Mouse (Mus musculus) forelimb bud, embryonic 11.5 days (tissue): ENCODE measurements around the gene Map2k5.

ENCODE experiments used
- DNase-seq: peaks from one replicate; pipeline ENCODE4 v3.0.0-alpha.2; 2012; ENCODE audit warnings: low read depth, low spot score

Gene Map2k5

DNA sequence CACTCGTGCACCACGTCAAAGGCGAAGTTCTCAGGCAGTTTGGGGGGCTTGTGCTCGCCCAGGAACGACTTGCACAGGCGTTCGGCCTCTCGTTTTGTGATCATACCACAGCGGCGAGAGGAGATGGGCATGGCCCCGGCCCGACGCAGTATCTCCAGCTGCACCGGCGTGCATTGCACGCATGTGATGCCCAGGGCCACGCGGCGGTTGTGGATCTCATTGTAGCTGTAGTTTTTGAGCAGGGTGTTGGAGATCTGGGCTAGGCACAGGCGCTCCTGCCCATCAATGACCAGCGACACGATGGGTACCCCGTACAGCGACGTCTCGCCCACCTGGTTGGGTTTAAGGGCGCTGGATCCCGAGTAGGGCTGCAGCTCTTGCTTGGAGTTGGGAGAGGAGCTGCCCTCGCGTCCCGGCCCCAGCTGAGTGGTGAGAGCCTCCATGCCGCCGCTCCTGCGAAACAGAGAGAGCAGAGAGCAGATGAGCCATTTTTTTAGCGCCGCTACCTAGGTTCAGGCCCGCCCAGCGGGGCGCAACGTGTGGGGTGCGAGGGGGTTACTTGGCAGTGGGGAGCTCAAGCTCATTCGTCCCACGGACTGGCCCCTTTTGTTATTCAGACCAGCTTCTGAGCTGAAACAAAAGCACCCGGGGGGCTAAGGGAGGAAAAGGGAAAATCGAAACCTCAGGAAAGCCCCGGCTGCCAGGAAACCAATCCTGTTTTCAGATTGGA lies 231.4 kb downstream of the Map2k5 start:
- no peak for DNase-seq

DNA sequence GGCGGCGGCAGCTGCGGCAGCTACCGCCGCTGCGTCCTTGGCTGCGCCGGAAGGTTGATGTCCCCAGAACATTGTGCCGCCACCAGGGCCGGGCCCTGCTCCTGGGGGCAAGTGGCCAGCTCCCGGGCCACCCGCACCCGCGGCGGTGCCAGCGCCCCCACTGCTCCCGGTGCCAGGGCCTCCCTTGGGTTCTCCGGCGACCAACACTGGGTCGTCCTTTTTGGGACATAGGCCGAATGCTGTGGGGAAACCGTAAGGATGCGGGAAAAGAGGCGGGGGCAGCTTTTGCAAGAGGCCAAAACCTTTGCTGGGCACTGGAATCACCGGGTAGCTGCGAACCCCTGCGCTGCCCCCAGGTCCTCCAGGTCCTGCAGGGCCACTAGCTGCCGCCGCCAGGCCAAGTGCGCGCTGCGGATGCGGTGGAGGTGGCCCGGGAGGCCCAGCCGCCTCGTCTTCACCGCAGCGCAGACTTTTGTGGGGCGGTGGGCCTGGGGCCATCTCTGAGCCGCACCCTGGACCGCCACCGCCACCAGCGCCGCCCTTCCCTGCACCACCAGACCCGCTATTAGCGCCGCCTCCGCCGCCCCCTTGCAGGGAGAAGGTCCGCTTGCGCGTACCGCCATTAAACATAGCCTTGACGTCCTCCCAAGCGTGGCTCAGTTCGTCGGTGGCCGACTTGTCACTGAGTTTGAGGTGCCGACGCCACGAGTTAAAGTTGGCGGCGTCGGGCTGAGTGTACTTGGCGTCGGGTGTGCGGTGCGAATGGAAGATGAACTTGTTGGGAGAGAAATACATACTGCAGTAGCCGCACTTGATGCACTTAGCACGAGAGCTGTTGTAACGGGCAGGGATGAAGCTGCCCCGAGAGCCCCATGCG lies 232.2 kb downstream of the Map2k5 start:
- DNase-seq, result no peak

DNA sequence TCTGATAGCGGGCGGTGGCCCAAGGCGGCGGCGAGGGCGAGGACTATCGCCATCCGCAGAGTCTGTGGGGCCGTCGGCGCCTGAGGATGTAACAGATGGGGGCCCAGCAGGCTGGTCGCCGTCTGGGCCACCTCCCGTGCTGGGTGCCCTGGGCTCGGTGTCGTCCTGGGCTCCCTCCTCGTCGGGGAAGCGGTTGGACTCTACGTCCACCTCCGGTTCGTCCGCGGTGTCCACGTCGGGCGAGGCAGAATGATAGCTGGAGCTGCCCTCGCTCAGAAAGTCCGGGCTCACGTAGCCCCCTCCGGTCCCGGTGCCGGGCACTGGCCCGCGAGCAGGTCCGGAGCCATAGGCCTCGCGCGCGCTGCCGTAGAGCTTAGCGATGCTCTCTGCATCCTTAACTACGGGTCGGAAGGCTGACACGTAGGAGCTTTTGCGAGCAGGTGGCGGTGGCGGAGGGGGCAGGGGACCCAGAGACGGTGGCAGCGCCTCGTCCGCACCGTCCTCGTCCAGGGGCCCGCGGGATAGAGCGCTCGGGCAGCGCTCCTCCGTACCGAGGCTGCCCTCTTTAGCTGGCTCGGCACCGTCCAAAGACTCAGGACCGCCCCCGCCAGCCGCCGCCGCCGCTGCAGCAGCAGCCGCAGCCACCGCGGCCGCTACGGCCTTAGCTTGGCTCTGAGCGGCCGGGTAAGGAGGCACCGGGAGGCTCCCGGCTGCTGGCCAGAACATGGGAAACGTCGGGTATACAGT lies 233.0 kb downstream of the Map2k5 start:
- no peak for DNase-seq

DNA sequence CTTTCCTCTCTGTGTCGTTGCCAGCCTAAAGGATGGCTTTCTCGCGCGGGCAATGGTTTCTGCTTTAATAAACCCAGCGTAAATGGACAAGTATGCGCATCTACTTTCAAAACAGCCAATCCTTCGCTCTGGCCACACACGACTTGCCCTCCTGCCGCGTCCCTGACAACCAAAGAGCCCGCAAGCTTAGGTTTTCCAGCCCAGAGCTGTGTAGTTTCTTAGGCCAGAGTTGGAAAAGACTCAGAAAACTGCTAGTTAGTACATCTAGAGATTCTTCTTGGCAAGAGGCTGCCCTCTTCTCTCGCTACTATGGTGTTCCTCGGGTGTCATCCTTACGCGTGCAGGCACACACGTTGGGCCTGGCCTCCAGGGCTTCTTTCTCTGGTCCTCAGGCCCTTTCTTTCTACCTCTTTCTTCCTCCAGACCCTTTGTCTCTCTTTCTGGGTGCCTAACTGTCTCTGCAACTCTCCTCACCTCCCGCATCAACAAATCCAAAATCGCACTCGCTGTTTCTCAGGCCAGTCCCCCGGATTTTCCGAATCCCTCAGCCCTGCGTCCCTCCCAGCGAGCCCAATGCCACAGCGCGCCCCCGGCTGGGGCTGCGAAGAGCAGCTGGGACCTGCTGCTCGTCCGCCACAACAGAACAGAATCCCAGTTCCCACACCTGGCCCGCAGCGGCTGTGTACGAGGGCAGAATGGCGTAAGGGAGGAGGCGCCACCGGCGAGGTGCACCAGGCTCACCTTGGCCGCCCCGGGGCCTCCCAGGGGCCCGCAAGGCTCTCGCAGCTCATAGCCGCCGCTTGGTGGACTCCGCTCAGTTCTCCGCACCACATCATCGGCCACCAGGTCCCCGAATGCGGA lies 233.8 kb downstream of the Map2k5 start:
- DNase-seq, result no peak

DNA sequence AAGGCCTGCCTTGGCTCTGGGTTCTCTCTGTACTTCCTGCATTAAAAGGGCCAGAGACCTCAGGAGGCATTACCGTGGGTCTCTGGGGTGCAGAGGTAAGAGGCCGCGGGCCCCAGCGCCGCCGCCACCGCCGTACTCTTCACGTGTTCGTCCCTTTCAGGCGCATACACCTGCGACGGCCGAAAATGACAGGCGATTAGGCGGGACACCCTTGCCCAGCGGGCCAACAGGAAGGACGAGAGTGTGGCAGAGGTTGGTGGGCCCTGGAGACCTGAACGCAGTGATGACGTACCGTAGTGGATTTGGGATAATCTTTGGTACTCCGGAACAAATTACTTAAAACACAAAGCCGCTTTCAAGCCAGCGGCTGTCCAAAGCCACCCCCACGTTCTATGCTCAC lies 234.5 kb downstream of the Map2k5 start:
- no peak for DNase-seq

DNA sequence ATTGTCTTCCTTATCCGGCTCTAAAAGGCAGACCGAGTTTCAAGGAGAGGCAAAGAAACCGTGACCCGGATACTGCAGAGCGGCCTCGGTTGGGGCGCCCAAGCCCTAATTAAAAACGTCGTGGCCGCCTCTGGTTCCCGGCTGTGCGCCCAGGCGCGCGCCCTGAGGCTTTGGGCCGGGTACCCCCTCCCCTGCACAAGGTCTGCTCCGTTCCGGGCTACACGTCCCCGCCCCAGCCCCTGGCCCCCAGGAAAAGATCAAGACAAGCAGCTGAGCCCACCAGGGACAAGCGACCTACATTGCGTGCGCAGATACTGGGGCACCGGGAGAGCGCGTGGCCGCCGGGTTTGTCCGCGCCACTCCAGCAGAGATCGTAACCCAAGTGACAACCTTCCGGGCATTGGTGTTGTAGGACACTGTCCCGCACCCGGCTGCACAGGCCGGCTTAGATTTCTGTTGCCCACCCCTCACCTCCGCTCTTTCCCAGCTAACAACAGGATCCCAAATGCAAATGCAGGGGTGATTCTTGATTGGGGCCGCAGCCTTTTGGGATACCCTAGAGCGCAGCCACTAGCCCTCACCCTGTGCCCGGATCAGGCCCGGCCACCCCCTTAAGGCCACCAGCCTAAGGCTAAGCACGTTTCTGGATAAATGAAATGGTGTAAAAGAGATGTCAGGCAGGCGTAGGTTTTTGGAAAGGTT lies 235.2 kb downstream of the Map2k5 start:
- DNase-seq, result no peak

DNA sequence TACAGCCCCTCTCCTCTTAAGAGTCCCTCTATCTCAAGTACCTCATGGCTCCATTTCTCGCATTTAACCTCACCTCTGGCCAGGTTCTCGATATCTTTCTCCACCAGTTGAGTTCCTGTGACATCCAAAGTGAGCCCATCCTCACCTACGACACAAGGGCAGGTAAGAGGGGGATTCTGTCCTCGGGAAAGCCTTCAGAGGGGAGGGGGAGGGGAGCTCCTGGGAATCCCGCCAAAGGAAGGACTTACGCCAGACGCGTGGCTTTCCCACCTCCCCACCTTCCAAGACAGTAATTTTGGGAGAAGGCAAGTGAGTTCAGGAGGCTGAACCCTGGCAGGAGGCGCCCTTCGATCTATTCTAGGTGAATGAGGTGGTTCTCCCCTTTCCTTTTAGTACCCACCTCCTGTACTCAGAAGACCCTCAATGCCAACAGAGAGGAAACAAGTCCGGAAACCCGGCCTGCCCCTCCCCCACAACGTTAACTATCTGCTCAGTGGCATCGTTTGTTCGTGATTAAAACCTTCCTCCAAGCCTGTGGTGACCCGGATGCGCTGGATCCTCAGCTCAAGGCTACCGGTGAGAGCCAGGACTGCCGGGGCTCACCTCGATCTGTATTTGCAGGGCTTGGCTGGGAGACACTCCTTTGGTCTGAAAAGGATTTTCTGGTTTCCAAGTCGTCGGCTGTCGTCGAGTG lies 235.9 kb downstream of the Map2k5 start:
- DNase-seq, result no peak

DNA sequence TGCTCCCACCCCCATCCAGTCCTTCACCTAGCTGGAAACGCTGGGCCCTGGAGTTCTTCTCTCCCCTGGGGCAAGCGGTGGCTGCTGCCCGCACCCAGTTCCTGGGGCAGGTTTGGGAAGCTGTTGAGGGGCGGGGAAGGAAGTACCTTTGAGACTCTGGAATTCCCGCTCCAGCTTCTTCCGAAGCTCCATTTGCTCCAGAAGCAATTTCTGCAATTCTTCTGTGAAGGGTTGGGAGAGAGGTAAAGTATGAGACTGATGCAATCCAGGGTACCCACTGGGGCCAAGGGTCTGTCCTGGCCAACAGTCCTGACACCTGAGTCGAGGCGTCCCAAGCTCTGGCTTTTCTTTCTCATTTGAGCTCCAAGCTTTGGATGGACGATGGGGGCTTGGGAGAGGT lies 237.5 kb downstream of the Map2k5 start:
- DNase-seq, result no peak

DNA sequence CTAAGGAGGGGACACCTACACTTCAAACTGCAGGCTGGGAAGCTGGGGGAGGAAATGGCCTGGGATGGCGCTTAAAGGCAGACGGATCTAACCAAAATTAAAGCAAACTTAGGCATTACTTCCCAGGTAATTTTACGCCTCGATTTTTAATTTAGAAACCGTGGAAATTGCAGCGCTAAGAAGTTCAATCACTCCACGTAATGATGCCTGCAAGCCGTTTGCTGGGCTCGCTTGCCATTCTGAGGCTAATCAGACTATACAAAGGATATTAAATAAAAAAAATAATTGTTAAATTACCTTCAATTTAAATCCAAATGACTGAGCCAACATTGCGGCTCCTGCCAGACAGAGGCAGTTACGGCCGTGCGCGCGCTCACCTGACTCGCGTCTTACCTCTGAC lies 238.0 kb downstream of the Map2k5 start:
- no peak for DNase-seq

DNA sequence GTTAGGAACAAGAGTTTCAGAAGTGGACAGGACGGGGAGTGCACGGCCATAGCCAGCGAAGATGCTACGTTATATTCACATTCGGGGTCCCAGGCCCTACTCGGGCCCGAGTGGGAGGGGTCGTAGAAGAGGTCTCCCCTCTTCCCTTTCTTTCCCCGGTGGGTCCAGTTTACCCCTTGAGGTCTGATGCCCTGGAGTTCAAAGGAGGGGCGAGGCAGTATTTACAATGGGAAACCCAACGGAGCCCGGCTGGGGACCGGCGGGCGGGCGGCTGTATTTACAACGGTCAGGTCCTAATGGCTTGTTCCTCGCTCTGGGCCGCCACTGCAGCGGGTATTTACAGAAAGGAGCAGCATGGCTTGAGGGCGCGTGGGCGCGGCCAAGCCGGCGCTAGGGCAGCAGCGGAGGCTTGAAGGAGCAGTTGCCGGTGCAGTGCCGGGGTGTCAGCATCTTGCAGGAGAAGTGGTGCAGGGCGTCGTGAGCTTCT lies 239.2 kb downstream of the Map2k5 start:
- DNase-seq, result no peak

DNA sequence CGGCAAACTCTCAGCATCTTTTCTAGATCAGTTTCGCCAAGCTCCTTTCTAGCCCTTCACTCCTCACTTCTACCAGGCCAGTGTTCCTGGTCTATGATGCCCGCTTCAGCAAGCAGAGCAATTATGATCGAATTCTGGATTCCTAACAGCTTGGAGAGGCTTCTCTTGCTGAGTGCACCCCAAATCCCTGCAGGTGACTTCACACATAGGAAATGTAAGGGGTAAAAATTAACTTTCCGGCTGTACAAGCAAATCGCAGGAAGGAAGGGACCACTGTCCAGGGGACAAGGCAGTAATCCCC lies 240.1 kb downstream of the Map2k5 start:
- no peak for DNase-seq

DNA sequence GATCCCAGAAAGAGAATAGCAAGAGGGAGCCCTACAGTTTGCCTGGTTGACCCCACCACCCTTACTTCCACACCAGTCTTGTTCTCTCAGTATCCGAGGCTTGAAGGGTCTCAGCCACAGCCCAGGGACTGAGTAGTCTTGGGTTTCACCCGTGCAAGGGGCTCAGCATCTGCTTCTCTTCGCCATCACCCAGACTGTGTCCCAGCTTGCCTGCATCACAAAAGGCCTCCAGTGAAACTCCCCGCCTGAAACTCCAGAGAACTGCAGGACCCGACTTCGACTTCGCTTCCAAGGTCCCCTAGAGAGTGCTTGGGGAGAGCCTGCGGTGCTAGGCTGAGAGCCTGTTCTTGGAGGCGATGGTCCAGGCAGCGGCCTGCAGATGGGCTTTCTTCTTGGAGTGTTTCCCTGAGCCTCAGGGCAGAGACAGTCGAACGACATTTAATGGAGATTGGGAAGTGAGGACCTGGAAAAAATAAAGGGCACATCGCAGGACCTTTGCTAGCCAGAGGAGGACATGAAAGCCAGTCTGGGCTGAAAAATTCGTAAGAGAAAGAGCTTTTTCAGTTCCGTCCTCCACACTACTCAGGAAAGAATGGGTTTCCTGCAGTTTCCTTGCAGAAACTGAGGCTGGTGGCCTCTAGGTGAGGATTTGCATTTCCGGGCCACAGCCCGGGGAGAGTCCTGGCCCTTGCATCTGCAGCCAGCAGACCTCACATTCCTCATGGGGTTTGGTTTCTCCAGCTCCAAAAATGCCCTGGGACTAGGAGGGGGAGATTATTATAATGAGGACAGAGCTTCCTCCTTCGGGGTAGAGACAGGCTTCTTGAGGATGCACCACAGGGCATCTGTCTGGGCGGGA lies 240.7 kb downstream of the Map2k5 start:
- no peak for DNase-seq

DNA sequence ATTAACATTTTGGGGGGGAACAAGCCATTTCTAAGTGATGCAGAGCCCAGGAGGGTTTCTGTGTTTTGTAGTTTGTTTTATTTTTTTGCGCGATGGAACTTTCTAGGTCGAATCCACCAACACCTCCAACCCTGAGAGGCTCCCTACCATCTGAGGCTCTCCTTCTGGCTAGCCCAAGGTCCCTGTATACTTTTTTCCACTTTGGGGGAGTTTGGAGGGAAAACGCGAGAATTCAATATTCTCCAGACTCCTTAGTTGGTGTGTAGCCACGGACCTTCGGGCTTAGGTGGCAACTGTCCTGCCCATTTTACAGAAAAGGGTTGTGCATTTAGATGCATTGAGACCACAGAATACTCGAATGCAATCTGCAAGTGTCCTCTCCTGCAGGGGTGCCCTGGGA lies 241.5 kb downstream of the Map2k5 start:
- DNase-seq, result no peak

DNA sequence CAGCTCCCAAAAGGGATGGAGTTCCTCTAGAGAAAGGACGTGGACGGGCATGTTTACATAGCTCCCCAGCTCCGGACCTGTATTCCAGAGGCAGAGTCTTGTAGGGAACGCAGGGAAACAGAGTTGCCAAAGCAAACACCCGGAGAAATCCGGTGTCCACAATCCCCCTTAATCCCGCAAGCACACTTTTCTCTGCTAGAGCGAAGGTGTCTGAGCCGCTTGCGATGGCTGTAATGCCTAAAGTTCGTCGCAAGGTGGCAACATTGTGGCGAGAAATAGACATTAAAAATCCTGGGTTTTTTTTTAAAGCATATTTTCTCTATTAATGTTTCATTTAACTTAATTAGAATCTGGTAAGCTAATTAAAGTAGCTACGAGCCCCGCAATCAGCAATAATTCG lies 241.9 kb downstream of the Map2k5 start:
- peak; percentile 63 for DNase-seq

DNA sequence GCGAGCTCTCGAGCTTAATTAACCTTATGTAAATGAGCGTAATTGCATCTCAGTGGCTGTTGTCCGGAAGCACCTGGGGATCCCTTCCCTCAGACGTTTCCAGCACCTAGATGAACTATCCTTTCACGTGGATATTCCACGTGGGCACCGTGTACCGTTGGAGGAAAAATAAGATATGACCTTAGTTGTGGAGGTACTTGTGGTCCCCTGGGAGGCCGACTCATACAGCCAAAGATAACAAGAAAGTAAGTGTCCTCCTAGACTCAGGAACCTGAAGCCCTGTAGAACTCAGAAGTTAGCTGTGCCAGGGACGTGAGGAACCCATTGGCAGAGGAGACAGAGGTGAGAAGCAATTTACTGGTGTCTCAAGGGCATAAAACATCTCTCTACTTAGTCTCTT lies 242.3 kb downstream of the Map2k5 start:
- no peak for DNase-seq

DNA sequence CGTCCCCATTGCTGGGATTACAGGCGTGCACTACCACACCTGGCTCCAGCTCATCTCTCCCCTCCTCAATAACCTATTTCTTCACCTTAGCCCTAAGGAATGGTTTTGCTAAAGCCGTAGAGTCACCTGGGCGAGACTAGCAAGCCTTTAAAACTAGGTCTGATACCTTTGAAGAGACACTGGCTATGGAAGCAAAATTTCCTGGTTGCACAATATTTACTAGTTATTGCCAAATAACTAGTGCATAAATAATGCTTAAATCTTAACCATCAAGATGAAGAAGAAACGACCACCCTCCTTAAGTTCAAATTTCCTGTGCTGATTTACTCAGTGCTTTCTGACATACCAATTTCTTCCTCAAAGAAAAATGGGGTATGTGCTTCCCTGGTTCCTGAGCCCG lies 244.0 kb downstream of the Map2k5 start:
- DNase-seq, result no peak

DNA sequence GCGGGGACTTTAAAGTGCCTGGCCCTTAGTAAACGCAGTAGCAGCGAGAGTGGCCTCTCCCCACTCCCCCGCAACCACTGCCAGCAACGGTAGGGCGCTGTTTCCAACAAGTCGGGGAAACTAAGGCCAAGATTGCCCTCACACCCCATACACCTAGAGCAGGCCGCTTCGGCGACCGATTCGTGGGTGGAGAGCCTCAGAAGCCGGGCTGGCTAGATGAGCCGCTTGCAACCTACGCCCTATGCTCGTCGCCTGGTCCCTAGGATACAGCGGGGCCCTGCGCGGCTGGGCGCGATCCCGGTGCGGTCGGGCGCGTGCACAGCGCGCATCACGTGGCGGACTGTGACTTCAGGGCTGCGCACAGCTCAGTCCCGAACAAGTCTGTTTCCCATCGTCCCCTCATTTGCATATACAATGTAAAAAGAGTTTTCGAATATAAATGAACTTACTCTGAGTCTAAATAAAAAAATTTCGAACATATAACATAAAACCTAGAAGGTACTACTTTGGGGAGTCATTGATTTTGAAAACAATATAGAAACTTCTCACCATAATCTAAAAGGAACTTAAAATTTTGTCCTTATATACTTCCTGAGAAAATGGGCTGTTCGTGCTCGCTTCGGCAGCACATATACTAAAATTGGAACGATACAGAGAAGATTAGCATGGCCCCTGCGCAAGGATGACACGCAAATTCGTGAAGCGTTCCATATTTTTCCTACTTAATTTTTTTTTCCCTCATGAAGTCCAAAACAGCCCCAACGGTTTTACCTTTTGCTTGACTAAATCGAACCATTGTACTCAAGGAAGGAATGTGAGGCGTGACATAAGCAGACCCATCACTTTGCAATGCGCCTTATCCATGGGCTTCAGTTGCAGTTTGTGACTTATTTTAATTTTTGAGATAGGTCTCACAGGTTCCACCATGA lies 244.8 kb downstream of the Map2k5 start:
- DNase-seq, result peak; percentile 95

DNA sequence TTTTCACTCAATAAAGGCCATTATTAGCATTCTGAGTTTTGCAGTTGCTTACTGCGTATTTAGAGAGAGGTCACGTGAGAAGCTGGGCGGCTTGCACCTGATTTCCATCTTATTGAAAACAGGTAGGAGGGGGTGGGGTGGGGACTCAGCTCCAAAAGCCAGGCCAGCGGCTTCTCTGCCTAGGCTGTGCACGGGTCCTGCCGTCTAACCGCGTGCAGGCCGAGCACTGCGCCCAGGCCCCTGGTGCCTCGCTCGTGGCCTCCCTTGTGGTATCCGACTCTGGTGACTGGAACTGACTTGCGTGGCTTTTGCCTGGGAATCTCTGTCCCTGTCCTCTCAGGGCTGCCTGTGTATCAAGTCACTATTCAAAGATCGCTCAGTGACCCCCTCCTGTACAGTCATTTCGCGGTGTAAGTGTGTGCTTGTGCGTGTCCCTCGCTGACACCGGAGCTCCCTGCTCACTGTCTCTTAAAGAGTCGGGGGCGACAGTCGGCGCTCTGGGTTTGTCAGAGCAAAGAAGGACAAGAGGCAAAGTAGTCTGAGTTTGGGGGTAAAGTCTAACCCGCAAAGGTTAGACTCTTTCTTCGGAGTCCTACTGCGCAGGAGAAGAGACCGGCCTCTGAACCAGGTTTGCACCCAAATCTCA lies 245.6 kb downstream of the Map2k5 start:
- no peak for DNase-seq
